8 mouse cellular contexts compared by ENCODE assay signal in genomic region chr10:128705317-128705693, GRCm38 (mm10). TPM values are rescaled to one million over a fixed set of nuclear protein-coding genes. Genes with fewer than 3 reads are reported as not detected.
DNase-seq lines count a peak whose midpoint lies in the region; ATAC-seq and TF ChIP-seq lines count a peak whose summit lies in the region.

No protein-coding gene starts in this region.

- no peak for TF ChIP-seq CTCF in left cerebral cortex, adult 2 months (IDR thresholded peaks at IDR 0.05)
- TF ChIP-seq CTCF in midbrain, postnatal 0 days (IDR thresholded peaks at IDR 0.05) = no peak

- H3K27me3 ChIP-seq in forebrain, embryonic 15.5 days = no peaks in the 10 kb centered on the region
- H3K27me3 ChIP-seq in limb, embryonic 13.5 days = no peaks in the 10 kb centered on the region
- H3K27me3 ChIP-seq in midbrain, postnatal 0 days (ENCODE audit: insufficient read depth, low read length) = no peaks in the 10 kb centered on the region

- peak overlapping the region; percentile 84 for H3K4me2 ChIP-seq in forebrain, embryonic 15.5 days (replicated peaks)
- peak overlapping the region; percentile 91 for H3K4me2 ChIP-seq in limb, embryonic 13.5 days (replicated peaks)
- peak overlapping the region; percentile 76 for H3K4me2 ChIP-seq in midbrain, postnatal 0 days (ENCODE audit: low read depth, low read length, poor library complexity, severe bottlenecking)

- intact Hi-C loops in left cerebral cortex, adult 2 months (cut with DNase I) = no loop called here

- H3K4me3 ChIP-seq in left cerebral cortex, adult 2 months = peak overlapping the region; percentile 58
- H3K4me3 ChIP-seq in forebrain, embryonic 15.5 days = peak overlapping the region; percentile 69
- H3K4me3 ChIP-seq in limb, embryonic 13.5 days = peak overlapping the region; percentile 65
- H3K4me3 ChIP-seq in midbrain, postnatal 0 days (ENCODE audit: low read depth, low read length) = peak overlapping the region; percentile 54

- DNase-seq in left cerebral cortex, adult 2 months (ENCODE audit: extremely low spot score in 1 of 2, low spot score in 2 of 2) = no peak
- DNase-seq in left cerebral cortex, adult 8-10 months (ENCODE audit: low spot score in 2 of 2) = no peak
- DNase-seq in midbrain, postnatal 0 days (ENCODE audit: low spot score) = peak; percentile 9
- no peak for DNase-seq in right cerebral cortex, postnatal 36 days (ENCODE audit: low spot score in 2 of 2)
- DNase-seq in left cerebral cortex, adult 18-20 months (ENCODE audit: low spot score in 2 of 2) = no peak

- peaks cover 12% of the 10 kb centered on the region for H3K4me1 ChIP-seq in forebrain, embryonic 15.5 days
- peaks cover 25% of the 10 kb centered on the region for H3K4me1 ChIP-seq in limb, embryonic 13.5 days
- no peaks in the 10 kb centered on the region for H3K4me1 ChIP-seq in midbrain, postnatal 0 days (ENCODE audit: insufficient read depth, low read length)

- H3K27ac ChIP-seq in left cerebral cortex, adult 2 months = peak overlapping the region; percentile 2; the same call in 1 of the 2 replicates
- H3K27ac ChIP-seq in forebrain, embryonic 15.5 days (replicated peaks) = no peak overlapping the region
- peak overlapping the region; percentile 66 for H3K27ac ChIP-seq in limb, embryonic 13.5 days
- H3K27ac ChIP-seq in midbrain, postnatal 0 days (ENCODE audit: low read depth, low read length) = no peak overlapping the region

- 4% methylated on average over 11 of the region's 11 CpGs for WGBS in forebrain, embryonic 15.5 days
- WGBS in limb, embryonic 13.5 days = 7% methylated on average over 11 of the region's 11 CpGs
- WGBS in midbrain, postnatal 0 days = 7% methylated on average over 11 of the region's 11 CpGs

- H3K36me3 ChIP-seq in forebrain, embryonic 15.5 days = no peaks in the 10 kb centered on the region
- H3K36me3 ChIP-seq in limb, embryonic 13.5 days = peaks cover 29% of the 10 kb centered on the region
- no peaks in the 10 kb centered on the region for H3K36me3 ChIP-seq in midbrain, postnatal 0 days (ENCODE audit: insufficient read depth, low read length)

- peak; percentile 26 for ATAC-seq in activated CD4-positive, CD25-positive, alpha-beta regulatory T cell, adult 4 months
- ATAC-seq in forebrain, embryonic 15.5 days (replicated peaks) = peak; percentile 45; the same call in 1 of the 2 replicates
- peak; percentile 2; the same call in 1 of the 2 replicates for ATAC-seq in limb, embryonic 13.5 days (ENCODE audit: low FRiP score, low read depth)
- ATAC-seq in midbrain, postnatal 0 days (ENCODE audit: low FRiP score) = no peak; the same call in 1 of the 2 replicates

- H3K9ac ChIP-seq in forebrain, embryonic 15.5 days (replicated peaks) = peak overlapping the region; percentile 58; the same call in 1 of the 2 replicates
- peak overlapping the region; percentile 37 for H3K9ac ChIP-seq in limb, embryonic 13.5 days
- H3K9ac ChIP-seq in midbrain, postnatal 0 days (replicated peaks; ENCODE audit: low read length, poor library complexity, severe bottlenecking) = no peak overlapping the region

- H3K9me3 ChIP-seq in forebrain, embryonic 15.5 days = no peaks in the 10 kb centered on the region
- H3K9me3 ChIP-seq in limb, embryonic 13.5 days = no peaks in the 10 kb centered on the region
- H3K9me3 ChIP-seq in midbrain, postnatal 0 days (ENCODE audit: low read length) = no peaks in the 10 kb centered on the region

RNA-seq across cellular contexts. Expression of gene Cdk2, which starts 0.5 kb away (rescaled TPM):
- total RNA-seq in left cerebral cortex, adult 2 months (2021) = 1 to 10 TPM; 2.2 to 2.6 TPM
- 1 to 10 TPM; 2.5 to 5.9 (median 3.8) TPM for total RNA-seq in left cerebral cortex, adult 8-10 months (2022)
- polyA plus RNA-seq in activated CD4-positive, CD25-positive, alpha-beta regulatory T cell, adult 4 months (2017; shearing (Covaris generic)) = 10 to 100 TPM; 24.0 to 29.2 TPM
- 37.6 and 39.7 TPM in 2 replicates for polyA plus RNA-seq in forebrain, embryonic 15.5 days (2015; fragmentation: Nextera tagmentation; extraction: Ambion mirVana)
- polyA plus RNA-seq in limb, embryonic 13.5 days (2015; fragmentation: Nextera tagmentation; extraction: Ambion mirVana) = 132 and 134 TPM in 2 replicates
- 7.8 and 11.1 TPM in 2 replicates for total RNA-seq in midbrain, postnatal 0 days (2014; rRNA removed)
- polyA plus RNA-seq in midbrain, postnatal 0 days (2015; fragmentation: Nextera tagmentation; extraction: Ambion mirVana) = 8.7 and 10.7 TPM in 2 replicates
- total RNA-seq in left cerebral cortex, adult 18-20 months (2021) = 1 to 10 TPM; 1.4 to 2.6 TPM

RNA-seq across cellular contexts. Expression of gene Pmel, which starts 1.3 kb away (rescaled TPM):
- under 1 TPM; 0.36 to 0.75 TPM for total RNA-seq in left cerebral cortex, adult 2 months (2021)
- total RNA-seq in left cerebral cortex, adult 8-10 months (2022) = under 1 TPM; 0.40 to 0.98 (median 0.59) TPM
- 1 to 10 TPM; 2.6 to 5.7 TPM for polyA plus RNA-seq in activated CD4-positive, CD25-positive, alpha-beta regulatory T cell, adult 4 months (2017; shearing (Covaris generic))
- polyA plus RNA-seq in forebrain, embryonic 15.5 days (2015; fragmentation: Nextera tagmentation; extraction: Ambion mirVana) = 0.09 and 0.33 TPM in 2 replicates
- 2.2 and 2.3 TPM in 2 replicates for polyA plus RNA-seq in limb, embryonic 13.5 days (2015; fragmentation: Nextera tagmentation; extraction: Ambion mirVana)
- 0.76 and 3.4 TPM in 2 replicates for total RNA-seq in midbrain, postnatal 0 days (2014; rRNA removed)
- polyA plus RNA-seq in midbrain, postnatal 0 days (2015; fragmentation: Nextera tagmentation; extraction: Ambion mirVana) = 1.0 and 1.1 TPM in 2 replicates
- under 1 TPM; 0.54 to 0.88 TPM for total RNA-seq in left cerebral cortex, adult 18-20 months (2021)

RNA-seq across cellular contexts. Expression of gene Rab5b, which starts 9.2 kb away (rescaled TPM):
- total RNA-seq in left cerebral cortex, adult 2 months (2021) = 100 to 1,000 TPM; 123 to 132 TPM
- 100 to 1,000 TPM; 131 to 143 (median 135) TPM for total RNA-seq in left cerebral cortex, adult 8-10 months (2022)
- 10 to 100 TPM; 50.7 to 59.5 TPM for polyA plus RNA-seq in activated CD4-positive, CD25-positive, alpha-beta regulatory T cell, adult 4 months (2017; shearing (Covaris generic))
- polyA plus RNA-seq in forebrain, embryonic 15.5 days (2015; fragmentation: Nextera tagmentation; extraction: Ambion mirVana) = 116 and 117 TPM in 2 replicates
- polyA plus RNA-seq in limb, embryonic 13.5 days (2015; fragmentation: Nextera tagmentation; extraction: Ambion mirVana) = 83.5 and 87.5 TPM in 2 replicates
- 129 and 131 TPM in 2 replicates for total RNA-seq in midbrain, postnatal 0 days (2014; rRNA removed)
- polyA plus RNA-seq in midbrain, postnatal 0 days (2015; fragmentation: Nextera tagmentation; extraction: Ambion mirVana) = 112 and 115 TPM in 2 replicates
- total RNA-seq in left cerebral cortex, adult 18-20 months (2021) = 100 to 1,000 TPM; 131 to 136 TPM

RNA-seq across cellular contexts. Expression of gene Suox, which starts 31.4 kb away (rescaled TPM):
- 10 to 100 TPM; 11.3 to 12.3 TPM for total RNA-seq in left cerebral cortex, adult 2 months (2021)
- total RNA-seq in left cerebral cortex, adult 8-10 months (2022) = 10 to 100 TPM; 12.7 to 14.6 (median 14.0) TPM
- 10 to 100 TPM; 15.3 to 17.9 TPM for polyA plus RNA-seq in activated CD4-positive, CD25-positive, alpha-beta regulatory T cell, adult 4 months (2017; shearing (Covaris generic))
- polyA plus RNA-seq in forebrain, embryonic 15.5 days (2015; fragmentation: Nextera tagmentation; extraction: Ambion mirVana) = 12.3 and 12.5 TPM in 2 replicates
- polyA plus RNA-seq in limb, embryonic 13.5 days (2015; fragmentation: Nextera tagmentation; extraction: Ambion mirVana) = 22.0 TPM in 2 replicates
- total RNA-seq in midbrain, postnatal 0 days (2014; rRNA removed) = 11.5 and 15.7 TPM in 2 replicates
- polyA plus RNA-seq in midbrain, postnatal 0 days (2015; fragmentation: Nextera tagmentation; extraction: Ambion mirVana) = 8.9 and 11.8 TPM in 2 replicates
- 10 to 100 TPM; 12.2 to 12.4 TPM for total RNA-seq in left cerebral cortex, adult 18-20 months (2021)

RNA-seq across cellular contexts. Expression of gene Dgka, which starts 39.4 kb away (rescaled TPM):
- total RNA-seq in left cerebral cortex, adult 2 months (2021) = 1 to 10 TPM; 7.4 to 7.9 TPM
- 10 to 100 TPM in 1 of 4 experiments, 1 to 10 TPM in 3; 9.0 to 10.5 (median 9.6) TPM for total RNA-seq in left cerebral cortex, adult 8-10 months (2022)
- 100 to 1,000 TPM; 269 to 295 TPM for polyA plus RNA-seq in activated CD4-positive, CD25-positive, alpha-beta regulatory T cell, adult 4 months (2017; shearing (Covaris generic))
- polyA plus RNA-seq in forebrain, embryonic 15.5 days (2015; fragmentation: Nextera tagmentation; extraction: Ambion mirVana) = 4.2 and 4.5 TPM in 2 replicates
- polyA plus RNA-seq in limb, embryonic 13.5 days (2015; fragmentation: Nextera tagmentation; extraction: Ambion mirVana) = 12.0 and 12.1 TPM in 2 replicates
- total RNA-seq in midbrain, postnatal 0 days (2014; rRNA removed) = 4.5 and 7.5 TPM in 2 replicates
- 4.9 and 5.1 TPM in 2 replicates for polyA plus RNA-seq in midbrain, postnatal 0 days (2015; fragmentation: Nextera tagmentation; extraction: Ambion mirVana)
- total RNA-seq in left cerebral cortex, adult 18-20 months (2021) = 1 to 10 TPM; 8.2 to 8.5 TPM

Comparison
In these comparisons a context has a peak if more than half of its experiments do, and no peak if none do; other contexts are left out.
1. H3K27ac ChIP-seq: peak in left cerebral cortex, adult 2 months (single experiment) and limb, embryonic 13.5 days (single experiment); none in forebrain, embryonic 15.5 days (single experiment) and midbrain, postnatal 0 days (single experiment).
2. Peak in every context shown above with its lines, with median percentiles within 50 percentile points of each other: H3K4me3 ChIP-seq and H3K4me2 ChIP-seq.